Mouse (Mus musculus): ENCODE data around the gene Ankrd63.
"Not testable (repeated sequence)": the region's sequence is repeated elsewhere in the genome, so short reads cannot be mapped to it uniquely, and the experiment has no call there.

Gene Ankrd63

DNA sequence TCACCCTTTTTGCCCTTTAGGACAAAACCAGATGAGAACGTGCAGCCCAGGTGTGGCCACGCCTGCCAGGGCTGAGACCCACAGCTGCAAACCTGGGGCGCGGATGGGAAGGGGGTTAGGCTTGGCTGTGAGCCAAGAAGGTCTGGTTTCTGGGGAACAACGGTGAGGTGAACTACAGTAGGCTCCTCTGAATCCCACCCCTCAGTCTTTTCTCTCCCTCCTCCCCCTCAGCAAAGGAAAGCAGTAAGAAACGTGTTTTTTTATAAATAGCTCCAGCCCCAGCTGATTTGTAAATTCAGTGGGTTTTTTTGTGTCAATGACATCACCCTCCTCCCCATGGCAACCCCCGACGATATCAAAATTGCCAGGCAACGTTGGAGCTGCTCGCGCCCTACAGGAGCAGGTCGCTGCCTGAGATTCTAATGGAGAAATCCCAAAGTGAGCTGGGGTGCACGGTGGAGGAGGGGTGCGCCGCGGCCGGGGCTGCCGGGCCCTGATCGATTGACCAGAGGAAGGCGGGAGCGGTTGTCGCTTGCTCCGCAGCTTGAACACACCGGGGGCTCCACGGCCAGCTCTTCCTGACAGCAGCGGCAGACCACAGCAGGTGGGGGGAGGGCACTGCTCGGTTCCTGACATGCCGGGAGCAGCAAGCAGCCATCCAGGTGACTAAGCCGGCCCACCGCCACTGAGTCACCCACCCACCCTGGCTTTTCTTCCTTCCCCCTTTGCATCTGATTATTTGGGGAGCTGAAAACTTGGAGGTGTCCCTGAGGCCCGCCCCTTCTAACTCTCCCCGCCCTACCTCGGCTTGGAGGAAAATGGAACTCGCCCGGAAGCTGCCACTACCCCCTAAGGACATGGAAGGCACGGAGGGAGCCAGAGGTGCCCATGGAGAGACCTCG, 40.6 kb downstream of the Ankrd63 start, which contains the start of gene Pak6:
TSS of gene Pak6 (plus strand) at position 402 of the 902 bp plus-strand sequence.
- DNase-seq (ENCODE audit: low spot score in 2 of 2), result no peak

DNA sequence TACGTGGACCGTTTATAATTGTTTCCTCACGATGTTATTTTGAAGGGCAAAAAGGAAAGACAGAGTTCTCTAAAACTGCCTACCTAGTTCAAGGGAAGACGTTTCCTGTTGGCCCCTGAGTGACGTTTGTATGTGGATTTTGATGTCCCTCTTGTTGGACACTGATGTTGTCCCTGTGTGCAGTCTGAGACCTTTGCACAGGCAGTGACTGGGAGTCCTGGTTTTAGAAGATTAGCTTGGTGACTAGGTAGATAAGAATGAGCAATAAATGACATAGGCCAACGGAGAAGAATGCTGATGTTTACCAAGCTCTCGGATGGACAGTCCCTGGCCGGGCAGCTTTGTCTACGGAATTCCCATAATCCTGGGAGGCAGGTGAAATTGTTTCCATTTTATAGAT, 41.9 kb downstream of the Ankrd63 start:
- DNase-seq (ENCODE audit: low spot score in 2 of 2), result no peak

DNA sequence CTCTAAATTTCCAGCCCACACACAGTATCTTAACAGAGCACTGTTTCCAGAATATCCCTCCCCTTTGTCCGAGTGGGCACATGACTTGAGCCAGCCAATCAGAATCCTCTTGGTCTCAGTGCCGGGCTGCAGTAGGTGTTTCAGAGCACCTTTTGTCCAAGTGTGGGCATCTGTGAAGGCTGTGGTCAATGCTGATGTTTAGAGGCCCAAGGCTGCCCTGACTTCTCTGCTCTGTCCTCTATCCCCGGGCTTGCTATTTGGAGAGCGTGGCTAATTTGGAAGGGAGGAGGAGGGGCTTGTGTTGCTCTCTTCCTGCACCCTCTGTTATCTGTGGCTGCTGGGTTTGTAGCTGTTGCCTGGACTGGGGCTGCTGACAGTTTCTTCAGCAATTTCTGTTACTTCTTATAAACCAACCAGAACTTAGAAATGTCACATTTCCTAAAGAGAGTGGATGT, 43.7 kb downstream of the Ankrd63 start:
- no peak for DNase-seq (ENCODE audit: low spot score in 2 of 2)

DNA sequence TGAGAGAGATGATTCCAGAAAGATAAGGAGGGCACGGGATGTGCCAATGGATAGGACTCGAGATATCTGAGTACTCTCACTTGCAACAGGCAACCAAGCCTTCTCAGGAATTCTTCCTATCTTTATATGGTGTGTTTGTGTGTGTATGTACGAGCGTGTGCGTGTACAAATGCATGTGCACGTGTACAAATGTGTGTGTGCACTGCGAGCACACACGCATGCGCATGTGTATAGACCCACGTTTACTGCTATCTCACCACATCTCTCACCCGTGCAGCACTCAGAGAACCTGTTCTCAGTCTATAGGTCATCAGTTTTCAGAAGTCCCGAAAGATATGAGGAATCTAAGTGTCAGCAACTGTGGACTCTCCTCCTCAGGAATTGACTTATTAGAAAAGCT, 44.3 kb downstream of the Ankrd63 start:
- DNase-seq (ENCODE audit: low spot score in 2 of 2), result no peak

DNA sequence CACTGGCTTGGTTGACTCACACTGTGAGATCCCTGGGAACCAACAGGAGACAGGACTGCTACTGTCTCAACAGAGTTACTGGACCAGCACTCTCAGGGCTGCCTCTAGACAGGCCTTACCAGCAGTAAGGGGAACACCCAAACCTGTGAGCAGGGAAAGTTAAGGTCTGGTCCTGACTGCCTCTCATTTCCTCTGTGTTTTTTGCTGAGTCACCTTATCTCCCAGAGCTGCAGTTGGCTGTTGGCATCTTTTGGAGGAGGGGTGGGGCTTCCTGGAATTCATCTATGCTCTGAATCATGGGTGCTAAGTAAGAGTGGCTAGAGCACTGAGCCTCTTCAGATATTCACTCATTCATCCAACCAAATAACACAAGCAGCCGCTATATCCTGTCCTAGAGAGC, 44.7 kb downstream of the Ankrd63 start:
- DNase-seq (ENCODE audit: low spot score in 2 of 2), result peak in 1 of 2 experiments; percentile 42

DNA sequence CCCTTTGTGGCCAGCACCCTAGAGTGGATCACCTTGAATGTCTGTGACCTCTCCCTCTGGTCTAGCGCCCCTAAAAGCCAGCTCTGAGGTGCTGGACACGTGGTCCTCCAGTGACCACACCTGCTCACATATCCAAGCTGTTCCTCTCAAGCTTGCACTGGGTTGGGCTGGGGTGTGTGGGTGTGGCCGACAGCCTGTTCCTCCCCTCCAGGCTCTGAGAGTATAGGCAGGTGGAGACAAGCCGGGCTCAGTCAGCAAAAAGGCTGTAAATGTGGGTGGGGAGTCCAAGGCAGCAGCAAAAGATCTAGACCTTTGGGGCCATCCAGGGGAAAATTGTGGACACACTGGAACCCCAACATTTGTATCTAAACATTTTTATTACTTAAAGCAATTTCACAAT, 45.3 kb downstream of the Ankrd63 start:
- peak in 1 of 2 experiments; percentile 73 for DNase-seq (ENCODE audit: low spot score in 2 of 2)

DNA sequence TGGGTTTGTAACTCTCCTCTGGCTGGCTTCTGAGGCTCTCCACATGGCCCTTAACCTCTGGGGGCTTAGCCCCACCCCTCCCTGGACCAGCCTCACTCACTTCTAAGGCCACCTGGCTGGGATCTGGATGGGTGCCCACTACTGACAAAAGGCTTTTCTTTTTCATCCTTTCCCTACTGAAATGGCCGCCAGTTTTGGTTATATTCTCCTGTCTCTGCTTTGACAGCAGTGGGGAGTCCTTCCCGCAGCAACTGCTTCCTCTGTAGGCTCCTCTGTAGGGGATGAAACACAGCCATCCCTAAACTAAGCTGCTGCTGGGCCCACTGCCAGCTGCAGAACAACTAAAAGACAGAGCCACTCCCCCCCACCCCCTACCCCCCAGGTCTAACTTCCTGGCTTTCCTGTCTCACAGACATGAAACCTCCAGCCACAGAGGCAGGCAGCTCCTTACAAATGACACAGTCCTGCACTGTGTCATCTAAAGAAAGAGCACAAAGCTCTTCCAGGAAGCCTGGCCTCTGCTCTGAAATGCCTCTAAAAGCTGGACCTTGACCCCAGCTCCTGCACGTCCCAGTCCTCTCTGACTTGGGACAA, 47.0 kb downstream of the Ankrd63 start:
- DNase-seq (ENCODE audit: low spot score in 2 of 2), result no peak

DNA sequence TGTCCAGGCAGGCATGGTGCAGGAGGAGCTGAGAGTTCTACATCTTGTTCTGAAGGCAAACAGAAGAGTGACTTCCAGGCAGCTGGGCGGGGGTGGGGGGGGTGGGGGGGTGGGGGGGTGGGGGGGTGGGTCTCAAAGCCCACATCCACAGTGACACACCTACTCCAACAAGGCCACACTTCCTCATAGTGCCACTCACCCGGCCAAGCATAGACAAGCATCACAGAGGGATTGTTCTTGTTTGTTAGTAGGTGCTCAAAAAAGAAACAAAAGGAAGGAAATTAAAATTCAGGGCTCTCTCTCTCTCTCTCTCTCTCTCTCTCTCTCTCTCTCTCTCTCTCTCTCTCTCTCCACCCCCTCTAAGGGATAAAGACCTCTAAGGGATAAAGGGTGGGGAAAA, 53.1 kb downstream of the Ankrd63 start:
- not testable (repeated sequence) for DNase-seq (ENCODE audit: low spot score in 2 of 2)

Data from urinary bladder, adult 18-20 months (tissue).